Mouse (Mus musculus) heart, embryonic 13.5 days (tissue): ENCODE data around the gene Paqr6. TPM values are rescaled to one million over a fixed set of nuclear protein-coding genes. Genes with fewer than 3 reads are reported as not detected.

Experiments
- ATAC-seq: fragments of 200-750 bp; cut with Nextera tagmentation; 2 replicates; pipeline ENCODE4 v1.8.0; 2017; ENCODE audit warnings: moderate TSS enrichment; ENCODE audit not compliant: insufficient number of reproducible peaks, low FRiP score, low TSS enrichment; ENCODE audit errors: extremely low read depth
- H3K27ac ChIP-seq: fragments of 300-500 bp; sonication (generic); replicated peaks from 2 replicates; pipeline ENCODE4 v1.5.1; 2015; ENCODE audit warnings: moderate library complexity, mild to moderate bottlenecking, inconsistent platforms
- H3K27me3 ChIP-seq: fragments of 300-500 bp; sonication (generic); replicated peaks from 2 replicates; pipeline ENCODE4 v1.6.1; 2015; ENCODE audit warnings: mild to moderate bottlenecking, inconsistent platforms
- H3K36me3 ChIP-seq: fragments of 300-500 bp; sonication (generic); 2 replicates; pipeline ENCODE4 v1.6.1; 2015; ENCODE audit warnings: mild to moderate bottlenecking, inconsistent platforms
- H3K4me1 ChIP-seq: fragments of 300-500 bp; sonication (generic); 2 replicates; pipeline ENCODE4 v1.6.1; 2015; ENCODE audit warnings: inconsistent platforms
- H3K4me2 ChIP-seq: fragments of 300-500 bp; sonication (generic); 2 replicates; pipeline ENCODE4 v1.6.1; 2015; ENCODE audit warnings: inconsistent platforms, mild to moderate bottlenecking, moderate library complexity
- H3K4me3 ChIP-seq: fragments of 300-500 bp; sonication (generic); 2 replicates; pipeline ENCODE4 v1.5.1; 2015; ENCODE audit warnings: moderate library complexity, mild to moderate bottlenecking, inconsistent platforms
- H3K9ac ChIP-seq: fragments of 300-500 bp; sonication (generic); 2 replicates; pipeline ENCODE4 v1.6.1; 2015; ENCODE audit warnings: inconsistent platforms, mild to moderate bottlenecking, moderate library complexity
- H3K9me3 ChIP-seq: fragments of 300-500 bp; sonication (generic); 2 replicates; pipeline ENCODE4 v1.6.1; 2016; ENCODE audit warnings: inconsistent platforms
- WGBS: fragments of 180-500 bp; shearing (Covaris S2); methylation state at CpG from one replicate; pipeline ENCODE4 v1.1.7; 2015; ENCODE audit warnings: mixed read lengths; 5-methylcytosine and 5-hydroxymethylcytosine counted together
- polyA plus RNA-seq: library from polyadenylated mRNA; unstranded; fragments of >200 nt; fragmentation: Nextera tagmentation; extraction: Ambion mirVana; gene quantifications from 2 replicates; pipeline ENCODE4 v1.2.1, GENCODE M21; 2015

Paqr6 gene
- 2.6 and 3.8 TPM in 2 replicates for polyA plus RNA-seq

DNA sequence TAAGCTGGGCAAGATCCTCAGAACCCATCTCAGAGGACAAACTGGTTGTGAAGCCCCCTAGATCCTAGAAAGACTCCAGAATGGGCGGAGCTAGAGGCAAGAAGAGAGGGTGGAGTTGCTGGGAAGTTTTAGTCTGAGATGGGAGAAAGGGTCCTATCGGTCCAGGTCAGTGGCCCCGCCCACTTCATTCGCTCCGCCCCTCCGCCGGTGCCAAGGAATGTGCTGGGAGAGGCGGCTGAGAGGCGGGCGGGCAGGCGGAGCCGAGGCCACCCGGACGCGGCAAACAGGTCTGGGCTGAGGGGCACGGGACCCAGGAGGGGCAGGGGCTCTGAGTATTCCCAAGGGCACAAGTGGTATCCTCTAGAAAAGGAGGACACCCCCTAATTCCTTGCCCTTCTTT is at the start of gene Paqr6:
Paqr6 (plus strand) TSS at position 248 of the 400 bp plus-strand sequence.
- Histone ChIP-seq H3K4me1 (peaks cover 49% of the 10 kb centered on the region), H3K36me3 (peaks cover 39% of the 10 kb centered on the region), H3K4me3 (peak within 1 kb of the TSS; percentile 31), H3K4me2 (peak within 1 kb of the TSS; percentile 63), H3K27me3 (peaks cover 24% of the 10 kb centered on the region), H3K27ac (peak within 1 kb of the TSS; percentile 64), H3K9me3 (no peaks in the 10 kb centered on the region), H3K9ac (peak within 1 kb of the TSS; percentile 33)
- no peak; the same call in 1 of the 2 replicates for ATAC-seq
- WGBS, result 3% methylated on average over 16 of the region's 16 CpGs

DNA sequence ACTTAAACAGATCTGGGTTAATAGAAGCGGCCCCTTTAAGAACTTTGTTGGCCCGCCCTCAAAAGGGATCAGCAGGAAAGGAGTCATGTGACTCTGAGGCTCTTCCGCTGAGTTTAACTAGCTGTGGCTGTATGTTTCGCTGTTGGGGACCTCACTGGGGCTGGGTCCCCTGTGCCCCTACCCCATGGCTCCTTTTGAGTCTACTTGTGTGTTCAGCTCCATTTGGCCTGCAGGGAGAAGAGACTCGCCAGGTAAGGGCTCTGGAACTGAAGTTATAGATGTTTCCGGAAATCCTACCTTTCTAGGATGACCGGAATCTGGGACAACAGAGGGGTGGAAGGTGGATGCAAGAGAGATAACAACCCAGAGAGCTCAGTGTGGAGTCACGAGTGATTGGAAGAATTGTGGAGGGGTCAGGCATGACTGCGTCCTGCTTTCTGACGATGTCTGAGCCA is 39.4 kb upstream of the Paqr6 start, which contains the start of gene Glmp:
Glmp (plus strand) TSS at position 73 of the 455 bp plus-strand sequence.
- H3K4me2 ChIP-seq, result peak within 1 kb of the TSS; percentile 94
- WGBS, result under 1% methylated on average over 10 of the region's 10 CpGs

DNA sequence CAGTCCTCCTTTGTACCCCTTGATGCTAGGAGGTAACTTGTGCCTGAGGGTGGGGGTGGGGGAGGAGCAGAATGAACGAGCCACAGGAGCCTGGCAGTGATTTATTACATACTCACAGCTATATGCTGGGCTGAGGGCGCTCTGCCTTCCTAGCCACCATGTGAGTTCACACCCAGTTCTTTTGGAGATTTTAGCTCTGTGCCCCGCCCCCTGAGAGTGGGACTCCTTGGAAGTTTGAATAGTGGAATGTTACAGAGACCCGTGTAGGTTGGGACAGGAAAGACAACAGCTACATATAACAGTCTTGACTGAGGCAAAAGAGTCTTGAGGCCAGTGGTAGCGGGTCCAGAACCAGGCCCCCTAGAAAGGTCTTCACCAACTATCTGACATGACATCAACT is 35.4 kb upstream of the Paqr6 start:
- Histone ChIP-seq H3K9me3 (no peaks in the 10 kb centered on the region), H3K27ac (no peak overlapping the region), H3K4me2 (no peak overlapping the region), H3K27me3 (no peaks in the 10 kb centered on the region; the same call in 1 of the 2 replicates), H3K4me1 (peaks cover 20% of the 10 kb centered on the region), H3K36me3 (peaks cover 38% of the 10 kb centered on the region), H3K9ac (no peak overlapping the region), H3K4me3 (no peak overlapping the region)
- WGBS, result 73% methylated on average over 5 of the region's 5 CpGs
- no peak for ATAC-seq

More for the DNA sequence above, 39.4 kb upstream of the Paqr6 start, which contains the start of gene Glmp:
- Histone ChIP-seq H3K4me3 (peak within 1 kb of the TSS; percentile 85), H3K4me1 (peaks cover 14% of the 10 kb centered on the region), H3K27me3 (no peaks in the 10 kb centered on the region), H3K9ac (peak within 1 kb of the TSS; percentile 92), H3K9me3 (no peaks in the 10 kb centered on the region), H3K36me3 (peaks cover 76% of the 10 kb centered on the region), H3K27ac (peak within 1 kb of the TSS; percentile 63)
- peak; percentile 73; the same call in 1 of the 2 replicates for ATAC-seq

- Histone ChIP-seq H3K27me3 (no peaks in the 10 kb centered on the region; the same call in 1 of the 2 replicates), H3K36me3 (peaks cover 36% of the 10 kb centered on the region), H3K4me1 (peaks cover 20% of the 10 kb centered on the region), H3K4me3 (no peak overlapping the region), H3K9ac (no peak overlapping the region), H3K4me2 (no peak overlapping the region), H3K27ac (no peak overlapping the region), H3K9me3 (no peaks in the 10 kb centered on the region)
- no peak for ATAC-seq
- WGBS, result 24% methylated on average over 2 of the region's 2 CpGs
Measured at GRCm38 (mm10) chr3:88331282-88331681, 33.1 kb upstream of the Paqr6 start.

DNA sequence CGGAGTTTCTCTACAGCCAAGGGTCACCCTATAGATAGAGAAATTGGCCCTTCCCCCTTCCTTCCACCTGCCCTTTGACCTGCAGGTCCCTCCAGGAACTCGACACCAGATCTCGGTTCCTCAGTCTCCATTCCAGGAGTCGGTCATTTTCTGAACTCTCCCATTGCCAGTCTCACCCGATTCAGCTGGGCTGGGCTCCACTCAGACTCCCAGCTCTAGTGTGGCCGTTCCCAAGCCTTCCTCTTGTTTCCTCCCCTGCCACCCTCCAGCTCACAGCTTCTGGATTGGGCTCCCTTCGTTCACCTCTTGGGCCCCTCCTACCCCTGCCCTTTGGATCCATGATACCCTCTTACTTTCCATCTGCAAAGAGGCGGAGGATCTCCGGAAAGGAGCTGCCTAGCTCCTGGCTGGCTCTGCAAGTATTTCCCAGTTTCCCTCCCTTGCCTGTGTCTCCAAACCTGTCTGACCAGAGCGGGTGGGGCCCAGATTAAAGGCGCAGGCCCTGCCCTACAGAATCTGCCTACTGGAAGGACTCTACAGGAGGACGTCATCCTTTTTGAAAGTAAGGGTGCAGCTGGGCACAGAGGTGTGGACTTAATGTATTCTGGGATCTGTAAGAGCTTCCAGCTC is 30.2 kb upstream of the Paqr6 start:
- no peaks in the 10 kb centered on the region; the same call in 1 of the 2 replicates for H3K27me3 ChIP-seq
- no peaks in the 10 kb centered on the region for H3K9me3 ChIP-seq
- no peak overlapping the region for H3K4me3 ChIP-seq
- peaks cover 16% of the 10 kb centered on the region for H3K36me3 ChIP-seq
- H3K27ac ChIP-seq, result no peak overlapping the region
- WGBS, result 42% methylated on average over 12 of the region's 12 CpGs
- peak overlapping the region; percentile 58 for H3K9ac ChIP-seq
- H3K4me1 ChIP-seq, result peaks cover 41% of the 10 kb centered on the region
- no peak for ATAC-seq
- peak overlapping the region; percentile 75 for H3K4me2 ChIP-seq

- Histone ChIP-seq H3K27ac (peak overlapping the region; percentile 96), H3K9ac (peak overlapping the region; percentile 92), H3K4me2 (peak overlapping the region; percentile 75), H3K27me3 (no peaks in the 10 kb centered on the region; the same call in 1 of the 2 replicates), H3K36me3 (peaks cover 8% of the 10 kb centered on the region), H3K4me3 (peak overlapping the region; percentile 73), H3K4me1 (peaks cover 44% of the 10 kb centered on the region), H3K9me3 (no peaks in the 10 kb centered on the region)
- ATAC-seq, result no peak
- 39% methylated on average over 3 of the region's 3 CpGs for WGBS
Measured at GRCm38 (mm10) chr3:88334902-88335435, 29.4 kb upstream of the Paqr6 start.

DNA sequence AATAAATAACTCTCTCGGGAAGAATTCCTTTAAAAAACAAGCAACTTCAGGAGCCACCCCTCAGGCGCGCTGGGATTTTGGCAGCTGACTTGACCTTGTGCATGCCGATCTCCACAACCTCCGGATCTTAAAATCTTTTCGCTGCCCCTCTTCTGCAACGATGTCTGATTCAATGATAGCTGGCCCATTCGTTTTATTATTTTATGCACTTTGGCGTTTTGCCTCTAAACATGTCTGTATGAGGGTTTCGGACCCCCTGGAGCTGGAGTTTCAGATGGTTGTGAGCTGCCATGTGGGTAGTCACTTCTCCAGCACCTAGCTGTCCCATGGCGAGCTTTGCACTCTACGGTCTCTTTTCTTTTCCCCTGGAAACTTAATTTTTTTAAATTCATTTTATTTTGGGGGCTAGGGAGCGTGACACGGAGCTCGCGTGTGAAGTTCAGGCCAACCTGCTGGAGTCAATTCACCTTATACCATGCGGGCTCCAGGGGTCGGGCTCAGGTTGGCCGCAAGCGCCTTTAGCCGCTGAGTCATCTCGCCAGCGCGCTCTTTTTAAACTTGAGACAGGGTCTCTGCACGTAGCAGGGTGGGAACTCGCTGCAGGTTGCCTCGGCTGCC is 28.8 kb upstream of the Paqr6 start:
- ATAC-seq, result peak; percentile 25; the same call in 1 of the 2 replicates
- H3K27ac ChIP-seq, result peak overlapping the region; percentile 96
- H3K4me2 ChIP-seq, result peak overlapping the region; percentile 75
- no peaks in the 10 kb centered on the region; the same call in 1 of the 2 replicates for H3K27me3 ChIP-seq
- WGBS, result under 1% methylated on average over 27 of the region's 27 CpGs
- no peaks in the 10 kb centered on the region for H3K9me3 ChIP-seq
- peaks cover 44% of the 10 kb centered on the region for H3K4me1 ChIP-seq
- H3K9ac ChIP-seq, result peak overlapping the region; percentile 92
- peaks cover 7% of the 10 kb centered on the region for H3K36me3 ChIP-seq
- peak overlapping the region; percentile 73 for H3K4me3 ChIP-seq

DNA sequence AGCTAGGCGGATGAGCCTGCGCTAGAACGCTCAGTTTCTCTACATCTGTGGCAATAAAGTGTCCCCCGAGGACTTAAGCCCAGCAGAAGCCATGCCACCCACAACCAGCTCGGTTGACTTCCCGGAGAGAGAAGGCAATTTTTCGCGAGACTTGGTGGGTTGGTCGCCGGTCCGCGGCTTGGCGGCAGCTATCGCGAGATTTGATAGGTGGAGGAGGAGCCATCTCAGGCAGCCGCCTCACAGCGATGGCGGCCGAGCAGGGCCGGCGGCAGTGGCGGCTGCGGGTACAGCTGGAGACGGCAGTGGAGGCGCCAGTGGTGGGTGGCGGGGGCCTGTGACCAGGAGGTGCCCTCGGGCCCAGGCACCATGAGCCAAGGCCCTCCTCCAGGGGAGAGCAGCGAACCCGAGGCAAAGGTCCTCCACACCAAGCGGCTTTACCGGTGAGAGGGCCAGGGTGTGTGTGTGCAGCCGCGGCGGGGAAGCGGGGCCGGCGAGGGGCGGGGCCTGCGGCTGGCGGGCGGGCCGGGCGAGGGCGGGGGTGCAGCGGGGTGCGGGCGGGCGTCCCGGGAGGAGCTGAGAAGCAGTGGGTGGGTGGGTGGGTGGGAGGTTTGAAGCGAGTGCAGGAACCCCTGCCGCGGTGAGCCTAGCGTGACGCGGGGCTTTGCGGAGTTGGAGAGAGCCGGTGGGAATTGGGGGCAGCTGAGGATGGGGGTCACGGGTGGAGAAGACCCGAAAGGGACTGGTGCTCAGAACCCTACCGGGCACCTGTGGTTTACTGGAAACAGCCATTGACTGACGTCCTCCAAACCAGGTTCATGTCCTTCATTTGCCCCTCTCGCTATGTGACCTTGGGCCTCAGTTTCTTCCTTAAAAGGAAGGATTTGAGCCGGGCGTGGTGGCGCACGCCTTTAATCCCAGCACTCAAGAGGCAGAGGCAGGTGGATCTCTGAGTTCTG is 28.0 kb upstream of the Paqr6 start, which contains the start of the genes Tmem79 and Smg5:
Tmem79 (minus strand) TSS at position 91 of the 956 bp plus-strand sequence.
Smg5 (plus strand) TSS at position 203 of the 956 bp plus-strand sequence.
- peak; percentile 80 for ATAC-seq
- Histone ChIP-seq H3K4me1 (peaks cover 46% of the 10 kb centered on the region), H3K4me3 (peak within 1 kb of the TSS; percentile 73), H3K9ac (peak within 1 kb of the TSS; percentile 92), H3K4me2 (peak within 1 kb of the TSS; percentile 75), H3K9me3 (no peaks in the 10 kb centered on the region), H3K27me3 (no peaks in the 10 kb centered on the region; the same call in 1 of the 2 replicates), H3K27ac (peak within 1 kb of the TSS; percentile 96), H3K36me3 (peaks cover 7% of the 10 kb centered on the region)
- WGBS, result 2% methylated on average over 51 of the region's 66 CpGs

DNA sequence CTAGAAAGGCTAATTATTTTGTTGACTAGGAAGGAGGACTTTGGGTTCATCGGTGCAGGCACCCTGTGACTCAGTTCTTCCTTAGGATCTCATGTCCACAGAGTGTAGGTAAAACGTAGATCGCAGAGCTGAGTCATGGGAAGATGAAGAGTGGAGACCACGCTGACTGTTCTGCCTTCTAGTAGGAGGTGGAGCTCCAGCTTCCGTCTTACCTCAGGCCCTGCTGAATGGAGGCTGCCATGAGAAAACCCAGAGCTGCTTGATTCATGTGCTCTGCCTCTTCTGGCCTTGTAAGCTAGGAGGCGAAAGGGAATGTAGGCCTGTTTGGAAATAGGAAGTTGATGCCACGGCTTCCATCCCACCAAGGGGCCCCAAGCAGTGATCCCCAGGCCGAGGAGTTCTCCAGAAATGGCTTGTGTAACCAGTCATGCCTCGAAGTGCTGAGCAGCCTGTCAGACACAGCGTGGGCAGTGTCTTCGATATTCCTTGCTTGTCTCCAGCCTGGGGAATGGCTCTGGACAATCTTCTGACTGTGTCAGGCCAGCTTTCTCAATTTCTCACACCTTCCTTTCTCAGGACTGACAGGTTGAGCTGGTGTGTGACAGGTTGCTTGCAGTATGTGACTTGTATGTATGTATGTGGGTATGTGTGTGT is 26.9 kb upstream of the Paqr6 start:
- Histone ChIP-seq H3K27me3 (no peaks in the 10 kb centered on the region; the same call in 1 of the 2 replicates), H3K27ac (peak overlapping the region; percentile 96), H3K9me3 (no peaks in the 10 kb centered on the region), H3K4me3 (peak overlapping the region; percentile 73), H3K9ac (peak overlapping the region; percentile 73), H3K4me2 (peak overlapping the region; percentile 75), H3K36me3 (peaks cover 17% of the 10 kb centered on the region), H3K4me1 (peaks cover 46% of the 10 kb centered on the region)
- peak; percentile 35 for ATAC-seq
- 46% methylated on average over 11 of the region's 11 CpGs for WGBS

GRCm38 (mm10) chr3:88338316-88338715 is 26.1 kb upstream of the Paqr6 start:
- Histone ChIP-seq H3K36me3 (peaks cover 26% of the 10 kb centered on the region), H3K27ac (no peak overlapping the region), H3K9me3 (no peaks in the 10 kb centered on the region), H3K9ac (no peak overlapping the region), H3K4me1 (peaks cover 46% of the 10 kb centered on the region), H3K4me3 (peak overlapping the region; percentile 7; the same call in 1 of the 2 replicates), H3K4me2 (peak overlapping the region; percentile 75; the same call in 1 of the 2 replicates), H3K27me3 (no peaks in the 10 kb centered on the region)
- WGBS, result 82% methylated on average over 7 of the region's 7 CpGs
- no peak for ATAC-seq
